Mouse (Mus musculus) E14TG2a.4 (cell line): ENCODE measurements around the gene Rasgrp2.

ENCODE experiments used
- CTCF ChIP-seq: conservative IDR thresholded peaks from 2 replicates; pipeline ENCODE4 v1.5.1; 2014; ENCODE audit warnings: low read length
- NANOG ChIP-seq: IDR thresholded peaks from 2 replicates; pipeline ENCODE4 v1.6.1; 2014; ENCODE audit warnings: borderline replicate concordance, low read length, mixed read lengths

GRCm38 (mm10) chr19:6398447-6399284 lies 474 bp upstream of the Rasgrp2 start:
- TF ChIP-seq CTCF, result no peak
- no peak for TF ChIP-seq NANOG
